Mouse (Mus musculus) liver, embryonic 12.5 days (tissue): ENCODE data around the gene Vmn1r197. TPM values are rescaled to one million over a fixed set of nuclear protein-coding genes. Genes with fewer than 3 reads are reported as not detected.
"Not testable (repeated sequence)": the region's sequence is repeated elsewhere in the genome, so short reads cannot be mapped to it uniquely, and the experiment has no call there.

ENCODE experiments used
- ATAC-seq: fragments of 200-750 bp; cut with Nextera tagmentation; 2 replicates; pipeline ENCODE4 v1.8.0; 2017; ENCODE audit warnings: moderate number of reproducible peaks, mild to moderate bottlenecking, moderate library complexity
- H3K27ac ChIP-seq: fragments of 300-500 bp; sonication (generic); 2 replicates; pipeline ENCODE4 v1.5.1; 2016; ENCODE audit warnings: mild to moderate bottlenecking
- H3K27me3 ChIP-seq: fragments of 300-500 bp; sonication (generic); replicated peaks from 2 replicates; pipeline ENCODE4 v1.6.1; 2016; ENCODE audit warnings: mild to moderate bottlenecking, moderate library complexity
- H3K36me3 ChIP-seq: fragments of 300-500 bp; sonication (generic); 2 replicates; pipeline ENCODE4 v1.6.1; 2016; ENCODE audit warnings: mild to moderate bottlenecking, moderate library complexity
- H3K4me1 ChIP-seq: fragments of 300-500 bp; sonication (generic); 2 replicates; pipeline ENCODE4 v1.6.1; 2016
- H3K4me2 ChIP-seq: fragments of 300-500 bp; sonication (generic); 2 replicates; pipeline ENCODE4 v1.6.1; 2016; ENCODE audit warnings: mild to moderate bottlenecking, moderate library complexity
- H3K4me3 ChIP-seq: fragments of 300-500 bp; sonication (generic); 2 replicates; pipeline ENCODE4 v1.5.1; 2016; ENCODE audit warnings: mild to moderate bottlenecking, moderate library complexity
- H3K9ac ChIP-seq: fragments of 300-500 bp; sonication (generic); 2 replicates; pipeline ENCODE4 v1.6.1; 2016; ENCODE audit warnings: mild to moderate bottlenecking, moderate library complexity
- H3K9me3 ChIP-seq: fragments of 300-500 bp; sonication (generic); replicated peaks from 2 replicates; pipeline ENCODE4 v1.6.1; 2016; ENCODE audit warnings: mild to moderate bottlenecking, moderate library complexity
- WGBS: fragments of 180-500 bp; shearing (Covaris S2); methylation state at CpG from one replicate; pipeline ENCODE4 v1.1.7; 2016; ENCODE audit not compliant: insufficient replicate concordance; 5-methylcytosine and 5-hydroxymethylcytosine counted together
- polyA plus RNA-seq: library from polyadenylated mRNA; unstranded; fragments of >200 nt; fragmentation: Nextera tagmentation; extraction: Ambion mirVana; gene quantifications from 2 replicates; pipeline ENCODE4 v1.2.1, GENCODE M21; 2016

Vmn1r197 gene
- not detected in 2 replicates for polyA plus RNA-seq

GRCm38 (mm10) chr13:22324289-22324688, at the start of gene Vmn1r197:
TSS of gene Vmn1r197 (plus strand) at chr13:22324589.
- Histone ChIP-seq H3K36me3 (no peaks in the 10 kb centered on the region), H3K4me3 (no peak within 1 kb of the TSS), H3K9me3 (no peaks in the 10 kb centered on the region), H3K27me3 (no peaks in the 10 kb centered on the region), H3K4me2 (no peak within 1 kb of the TSS), H3K4me1 (no peaks in the 10 kb centered on the region), H3K27ac (no peak within 1 kb of the TSS), H3K9ac (no peak within 1 kb of the TSS)
- no peak for ATAC-seq

GRCm38 (mm10) chr13:22284578-22284977, 39.8 kb upstream of the Vmn1r197 start:
- Histone ChIP-seq H3K4me2 (no peak overlapping the region), H3K9me3 (no peaks in the 10 kb centered on the region), H3K4me1 (no peaks in the 10 kb centered on the region), H3K4me3 (no peak overlapping the region), H3K27ac (no peak overlapping the region), H3K27me3 (no peaks in the 10 kb centered on the region), H3K9ac (no peak overlapping the region), H3K36me3 (no peaks in the 10 kb centered on the region)
- 55% methylated on average over 2 of the region's 2 CpGs for WGBS
- no peak for ATAC-seq

GRCm38 (mm10) chr13:22289620-22290019, 34.8 kb upstream of the Vmn1r197 start, which contains the start of gene Vmn1r196:
TSS of gene Vmn1r196 (plus strand) at chr13:22289920.
- WGBS = 54% methylated on average over 2 of the region's 2 CpGs
- Histone ChIP-seq H3K4me1 (no peaks in the 10 kb centered on the region), H3K4me2 (no peak within 1 kb of the TSS), H3K4me3 (no peak within 1 kb of the TSS), H3K27me3 (no peaks in the 10 kb centered on the region), H3K9me3 (no peaks in the 10 kb centered on the region), H3K9ac (no peak within 1 kb of the TSS), H3K36me3 (no peaks in the 10 kb centered on the region), H3K27ac (no peak within 1 kb of the TSS)
- ATAC-seq = no peak

DNA sequence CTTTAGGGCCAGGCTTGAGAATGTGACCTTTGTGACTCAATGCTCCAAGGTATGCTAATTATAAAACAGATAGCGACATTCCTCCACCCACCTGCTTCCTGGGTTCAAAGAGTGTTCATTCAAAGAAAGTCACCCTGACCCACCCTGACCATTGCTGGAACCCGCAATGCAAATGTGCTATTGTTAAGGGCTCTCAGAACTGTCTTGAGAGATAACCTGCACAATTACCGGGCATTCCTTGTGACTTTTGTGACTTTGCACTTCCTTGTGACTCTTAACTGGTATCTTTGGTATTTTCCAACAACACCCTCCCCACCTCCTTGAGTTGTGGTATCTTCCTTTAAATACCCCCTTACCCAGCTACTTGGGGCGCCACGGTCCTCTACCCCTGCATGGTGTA, 16.3 kb upstream of the Vmn1r197 start:
- H3K9ac ChIP-seq, H3K4me1 ChIP-seq, H3K27me3 ChIP-seq, H3K27ac ChIP-seq, ATAC-seq, H3K36me3 ChIP-seq, H3K4me2 ChIP-seq, H3K9me3 ChIP-seq, H3K4me3 ChIP-seq: not testable (repeated sequence)
- WGBS = 78% methylated on average over 5 of the region's 5 CpGs

DNA sequence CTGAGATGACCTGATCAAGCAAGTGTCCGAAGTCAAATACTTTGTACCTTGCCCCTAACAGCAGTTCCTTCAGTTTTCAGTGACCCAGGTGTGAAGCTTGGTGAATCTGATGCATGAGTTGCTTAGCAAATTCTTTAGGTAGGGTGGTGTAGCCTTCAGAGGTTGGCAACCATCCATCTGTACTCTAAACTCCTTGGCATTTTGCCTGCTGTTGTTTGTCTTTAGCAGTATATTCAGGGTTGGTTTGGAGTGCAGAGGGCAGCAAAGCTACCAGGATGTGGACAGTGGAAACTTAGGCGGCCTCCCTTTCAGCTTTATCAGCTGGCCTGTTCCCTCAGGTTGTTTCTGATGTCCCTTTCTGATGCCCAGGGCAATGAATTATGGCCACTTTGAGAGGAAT, 9.0 kb upstream of the Vmn1r197 start:
- Histone ChIP-seq H3K4me2 (no peak overlapping the region), H3K27me3 (no peaks in the 10 kb centered on the region), H3K4me1 (no peaks in the 10 kb centered on the region), H3K9me3 (no peaks in the 10 kb centered on the region), H3K4me3 (no peak overlapping the region), H3K9ac (no peak overlapping the region), H3K27ac (no peak overlapping the region), H3K36me3 (no peaks in the 10 kb centered on the region)
- no peak for ATAC-seq
- WGBS = 58% methylated on average over 2 of the region's 2 CpGs

GRCm38 (mm10) chr13:22317366-22317765, 7.0 kb upstream of the Vmn1r197 start:
- no peak overlapping the region for H3K9ac ChIP-seq
- no peak overlapping the region for H3K4me3 ChIP-seq
- H3K27me3 ChIP-seq = no peaks in the 10 kb centered on the region
- H3K9me3 ChIP-seq = no peaks in the 10 kb centered on the region
- H3K4me2 ChIP-seq = no peak overlapping the region
- no peak for ATAC-seq
- H3K36me3 ChIP-seq = no peaks in the 10 kb centered on the region
- WGBS = 72% methylated on average over 2 of the region's 2 CpGs
- H3K4me1 ChIP-seq = no peaks in the 10 kb centered on the region
- no peak overlapping the region for H3K27ac ChIP-seq

DNA sequence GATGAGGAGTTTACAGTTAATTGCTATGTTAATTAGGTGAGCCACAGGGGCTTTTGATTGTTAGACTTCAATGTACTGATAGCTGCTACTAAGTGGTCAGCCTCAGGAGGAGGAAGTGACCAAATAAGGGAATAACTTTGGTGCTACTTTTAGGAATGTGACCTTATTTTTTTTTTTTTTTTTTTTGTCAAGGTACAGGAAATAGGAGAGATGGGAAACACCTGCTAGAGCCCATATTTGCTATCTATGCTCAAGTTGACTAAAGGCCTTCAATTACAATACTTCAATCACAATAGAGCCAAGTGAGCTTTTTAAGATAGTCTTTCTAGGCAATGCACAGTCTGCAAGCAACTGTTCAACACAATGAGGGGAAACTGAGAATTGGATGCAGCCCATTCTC, 4.3 kb upstream of the Vmn1r197 start:
- ATAC-seq = no peak
- Histone ChIP-seq H3K27ac (no peak overlapping the region), H3K4me3 (no peak overlapping the region)

GRCm38 (mm10) chr13:22333269-22333668, 8.9 kb downstream of the Vmn1r197 start:
- no peaks in the 10 kb centered on the region for H3K4me1 ChIP-seq
- no peaks in the 10 kb centered on the region for H3K9me3 ChIP-seq
- H3K27me3 ChIP-seq = no peaks in the 10 kb centered on the region
- H3K4me2 ChIP-seq = no peak overlapping the region
- no peak for ATAC-seq
- 29% methylated on average over 2 of the region's 2 CpGs for WGBS
- no peak overlapping the region for H3K9ac ChIP-seq
- no peak overlapping the region for H3K4me3 ChIP-seq
- H3K36me3 ChIP-seq = no peaks in the 10 kb centered on the region
- H3K27ac ChIP-seq = no peak overlapping the region

More for the DNA sequence above, 4.3 kb upstream of the Vmn1r197 start:
- no peak overlapping the region for H3K9ac ChIP-seq
- no peaks in the 10 kb centered on the region for H3K27me3 ChIP-seq
- no peaks in the 10 kb centered on the region for H3K4me1 ChIP-seq
- H3K9me3 ChIP-seq = no peaks in the 10 kb centered on the region
- H3K36me3 ChIP-seq = no peaks in the 10 kb centered on the region
- H3K4me2 ChIP-seq = no peak overlapping the region

DNA sequence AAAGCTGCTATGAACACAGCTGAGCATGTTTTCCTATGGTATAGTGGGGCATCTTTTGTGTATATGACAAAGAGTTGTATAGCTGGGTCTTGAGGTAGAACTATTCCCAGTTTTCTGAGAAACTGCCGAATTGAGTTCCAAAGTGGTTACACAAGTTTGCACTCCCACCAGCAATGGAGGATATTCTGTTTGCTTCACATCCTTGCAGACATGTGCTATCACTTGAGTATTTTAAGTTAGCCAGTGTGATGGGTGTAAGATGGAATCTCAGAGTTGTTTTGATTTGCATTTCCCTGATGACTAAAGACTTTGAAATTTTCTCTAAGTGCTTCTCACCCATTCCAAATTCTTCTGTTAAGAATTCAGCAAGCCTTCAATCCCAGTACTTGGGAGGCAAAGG, 11.2 kb downstream of the Vmn1r197 start:
- no peak for ATAC-seq
- Histone ChIP-seq H3K9ac (no peak overlapping the region), H3K27ac (no peak overlapping the region), H3K27me3 (no peaks in the 10 kb centered on the region), H3K36me3 (no peaks in the 10 kb centered on the region), H3K4me1 (no peaks in the 10 kb centered on the region), H3K4me3 (no peak overlapping the region), H3K9me3 (no peaks in the 10 kb centered on the region), H3K4me2 (no peak overlapping the region)
- 68% methylated on average over 1 of the region's 1 CpGs for WGBS

GRCm38 (mm10) chr13:22350064-22350463, 25.7 kb downstream of the Vmn1r197 start, which contains the start of gene Vmn1r198:
TSS of gene Vmn1r198 (plus strand) at chr13:22350364.
- no peaks in the 10 kb centered on the region for H3K36me3 ChIP-seq
- H3K27me3 ChIP-seq = no peaks in the 10 kb centered on the region
- no peak for ATAC-seq
- 11% methylated on average over 1 of the region's 1 CpGs for WGBS
- no peak within 1 kb of the TSS for H3K4me2 ChIP-seq
- H3K9ac ChIP-seq = no peak within 1 kb of the TSS
- no peak within 1 kb of the TSS for H3K4me3 ChIP-seq
- H3K4me1 ChIP-seq = no peaks in the 10 kb centered on the region
- H3K9me3 ChIP-seq = no peaks in the 10 kb centered on the region
- H3K27ac ChIP-seq = no peak within 1 kb of the TSS

- Histone ChIP-seq H3K9me3 (no peaks in the 10 kb centered on the region), H3K27ac (no peak overlapping the region), H3K27me3 (no peaks in the 10 kb centered on the region), H3K36me3 (no peaks in the 10 kb centered on the region), H3K4me3 (no peak overlapping the region), H3K9ac (no peak overlapping the region), H3K4me1 (no peaks in the 10 kb centered on the region), H3K4me2 (no peak overlapping the region)
- WGBS = 66% methylated on average over 1 of the region's 1 CpGs
- no peak for ATAC-seq
Observed at GRCm38 (mm10) chr13:22350813-22351212, 26.4 kb downstream of the Vmn1r197 start.

- H3K9me3 ChIP-seq = no peaks in the 10 kb centered on the region
- no peak for ATAC-seq
- 53% methylated on average over 2 of the region's 2 CpGs for WGBS
- H3K4me3 ChIP-seq = no peak within 1 kb of the TSS
- H3K27ac ChIP-seq = no peak within 1 kb of the TSS
- no peak within 1 kb of the TSS for H3K4me2 ChIP-seq
- no peaks in the 10 kb centered on the region for H3K36me3 ChIP-seq
- no peaks in the 10 kb centered on the region for H3K27me3 ChIP-seq
- no peaks in the 10 kb centered on the region for H3K4me1 ChIP-seq
- H3K9ac ChIP-seq = no peak within 1 kb of the TSS
Observed at GRCm38 (mm10) chr13:22379518-22379917, 55.1 kb downstream of the Vmn1r197 start, which contains the start of gene Vmn1r199. TSS of gene Vmn1r199 (plus strand) at chr13:22379818.

DNA sequence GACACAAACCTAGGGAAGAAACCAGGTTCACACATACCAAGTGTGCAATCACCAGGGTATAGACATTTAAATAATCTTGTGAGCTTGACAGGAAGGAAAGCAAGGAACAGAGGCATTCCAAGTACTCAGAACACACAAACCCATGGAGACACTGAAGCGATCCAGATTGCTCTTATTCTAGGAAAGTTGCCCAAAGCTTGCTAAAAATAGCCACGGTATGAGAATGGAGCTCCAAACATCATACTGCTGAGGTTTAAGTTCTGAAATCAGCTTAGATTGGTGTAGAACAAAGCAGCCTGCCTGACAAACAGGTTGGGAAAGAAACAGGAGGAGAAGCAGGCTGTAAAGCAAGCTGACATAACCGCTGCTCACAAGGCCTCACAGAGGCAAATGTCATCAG, 56.7 kb downstream of the Vmn1r197 start:
- not testable (repeated sequence) for H3K27me3 ChIP-seq, H3K36me3 ChIP-seq, ATAC-seq, H3K9ac ChIP-seq, H3K9me3 ChIP-seq, H3K4me2 ChIP-seq, H3K4me3 ChIP-seq, H3K4me1 ChIP-seq, H3K27ac ChIP-seq
- WGBS = 56% methylated on average over 3 of the region's 3 CpGs
